Mouse (Mus musculus) yolk sac, embryonic 10.5 days (tissue): Measurements from ENCODE around the gene Wdr45b.
"Not testable (repeated sequence)": the region's sequence is repeated elsewhere in the genome, so short reads cannot be mapped to it uniquely, and the experiment has no call there.

Experiments used
- DNase-seq: peaks from one replicate; pipeline ENCODE4 v3.0.0-alpha.2; 2017; ENCODE audit warnings: low spot score

Gene Wdr45b

DNA sequence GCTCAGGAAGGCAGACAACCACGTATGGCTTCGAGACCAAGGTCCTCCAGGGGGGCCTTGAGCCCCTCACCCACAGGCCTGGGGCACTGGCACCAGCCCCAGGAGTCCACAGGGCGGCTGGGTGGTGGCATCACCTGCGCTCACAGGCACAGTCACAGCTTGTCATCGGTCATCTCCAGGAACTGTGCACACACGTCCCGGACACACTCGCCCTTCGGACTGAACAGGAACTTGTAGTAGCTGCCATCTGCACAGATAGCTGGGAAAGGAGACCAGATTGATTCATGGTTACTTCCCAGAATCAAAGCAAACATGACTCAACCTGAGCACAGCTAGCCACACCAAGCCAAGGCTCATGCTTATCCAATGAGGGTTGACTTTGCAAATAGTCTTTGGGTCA lies 26.0 kb downstream of the Wdr45b start:
- no peak for DNase-seq

GRCm38 (mm10) chr11:121326681-121327080 lies 27.6 kb downstream of the Wdr45b start:
- no peak for DNase-seq

DNA sequence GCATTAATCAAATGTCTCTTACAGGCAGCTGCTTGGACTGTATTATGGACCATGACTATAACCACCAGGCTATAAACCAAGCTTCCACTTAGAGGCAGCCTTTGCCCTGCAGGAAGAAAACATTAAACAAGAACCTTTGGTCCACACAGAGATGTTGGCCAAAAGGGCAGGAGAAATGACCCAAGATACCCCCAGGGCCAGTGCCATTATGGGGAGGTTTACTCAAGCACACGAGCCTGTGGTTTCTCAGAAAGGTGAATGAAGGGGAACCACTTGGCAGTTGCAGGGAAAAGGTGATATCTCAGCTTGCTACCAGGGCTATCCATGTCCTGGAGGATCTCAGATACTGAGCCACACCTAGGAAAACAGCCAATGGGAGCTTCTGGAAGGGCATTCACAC lies 28.2 kb downstream of the Wdr45b start:
- DNase-seq: no peak

GRCm38 (mm10) chr11:121307712-121308111 lies 46.5 kb downstream of the Wdr45b start:
- DNase-seq: not testable (repeated sequence)

- no peak for DNase-seq
These were observed 47.6 kb downstream of the Wdr45b start for GRCm38 (mm10) chr11:121306608-121307007.

DNA sequence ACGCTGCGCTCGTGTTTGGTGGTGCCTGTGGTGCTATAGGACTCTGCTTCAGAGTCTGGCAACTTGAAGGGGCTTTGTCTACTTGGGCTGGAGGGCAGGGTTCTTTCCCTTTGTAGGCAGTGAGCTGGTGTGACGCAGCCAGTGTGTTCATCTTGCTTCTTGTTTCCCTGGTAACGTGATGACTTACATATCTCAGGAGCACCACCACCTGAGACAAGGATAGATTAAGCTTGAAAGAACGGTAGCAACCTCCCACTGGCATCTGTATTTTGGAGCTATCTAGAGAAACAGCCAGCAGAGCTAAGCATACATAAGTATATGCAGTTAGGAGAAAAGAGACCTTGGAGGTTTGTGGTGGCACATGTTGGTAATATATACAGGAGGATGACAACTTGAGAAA lies 48.9 kb downstream of the Wdr45b start:
- no peak for DNase-seq

DNA sequence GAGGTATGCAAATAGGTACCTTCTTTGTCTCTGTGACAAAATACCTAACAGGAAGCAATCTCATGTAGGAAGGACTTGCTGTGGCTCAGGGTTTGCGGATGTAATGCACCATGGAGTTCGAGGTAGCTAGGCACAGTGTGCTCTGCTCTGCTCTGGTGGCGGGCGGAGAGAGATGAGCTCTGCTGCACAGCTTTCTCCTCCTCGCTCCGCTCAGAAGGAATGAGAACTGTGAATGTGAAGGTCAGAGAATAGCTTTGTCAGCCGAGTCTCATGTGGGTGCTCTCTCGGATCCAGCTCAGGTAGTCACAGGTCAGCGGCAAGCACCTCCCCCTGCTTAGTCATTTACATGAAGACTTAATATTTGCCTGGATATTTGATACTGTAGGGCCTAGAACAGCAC lies 54.0 kb downstream of the Wdr45b start:
- DNase-seq: no peak

DNA sequence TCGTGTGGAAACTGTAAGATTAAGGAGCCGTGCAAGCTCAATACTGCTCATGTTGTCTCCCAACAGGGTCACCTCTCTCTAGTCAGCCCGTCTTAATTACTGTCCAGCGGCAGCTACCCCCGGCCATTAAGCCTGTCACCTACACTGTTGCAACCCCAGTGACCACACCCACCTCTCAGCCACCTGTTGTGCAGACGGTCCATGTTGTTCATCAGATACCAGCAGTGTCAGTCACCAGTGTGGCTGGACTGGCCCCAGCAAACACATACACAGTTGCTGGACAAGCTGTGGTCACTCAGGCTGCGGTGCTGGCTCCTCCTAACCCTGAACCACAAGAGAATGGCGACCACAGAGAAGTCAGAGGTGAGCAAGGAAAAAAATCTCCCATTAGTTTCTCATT lies 55.8 kb downstream of the Wdr45b start:
- DNase-seq: no peak

- DNase-seq: no peak
These were observed 59.5 kb downstream of the Wdr45b start for GRCm38 (mm10) chr11:121294771-121295170.

DNA sequence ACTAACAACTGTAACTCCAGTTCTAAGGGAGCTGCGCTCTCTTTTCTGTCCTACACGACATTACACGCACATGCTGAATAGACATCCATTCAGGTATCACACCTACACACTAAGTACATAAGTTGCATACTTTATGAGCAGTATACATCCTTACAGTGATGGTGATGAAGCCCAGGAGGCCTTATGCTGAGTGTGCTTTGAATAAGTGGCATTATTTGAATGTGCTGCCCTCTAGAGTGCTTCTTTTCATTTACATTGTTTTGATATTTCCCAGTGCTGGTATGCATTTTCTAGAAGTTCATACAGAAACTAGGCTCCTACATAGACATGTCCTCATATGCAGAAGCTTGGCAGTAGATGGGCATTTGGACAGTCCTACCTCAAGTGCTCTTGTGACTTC lies 64.4 kb downstream of the Wdr45b start:
- no peak for DNase-seq

- DNase-seq: no peak
These were observed 71.3 kb downstream of the Wdr45b start for GRCm38 (mm10) chr11:121282911-121283310.

GRCm38 (mm10) chr11:121278011-121278410 lies 76.2 kb downstream of the Wdr45b start:
- no peak for DNase-seq

DNA sequence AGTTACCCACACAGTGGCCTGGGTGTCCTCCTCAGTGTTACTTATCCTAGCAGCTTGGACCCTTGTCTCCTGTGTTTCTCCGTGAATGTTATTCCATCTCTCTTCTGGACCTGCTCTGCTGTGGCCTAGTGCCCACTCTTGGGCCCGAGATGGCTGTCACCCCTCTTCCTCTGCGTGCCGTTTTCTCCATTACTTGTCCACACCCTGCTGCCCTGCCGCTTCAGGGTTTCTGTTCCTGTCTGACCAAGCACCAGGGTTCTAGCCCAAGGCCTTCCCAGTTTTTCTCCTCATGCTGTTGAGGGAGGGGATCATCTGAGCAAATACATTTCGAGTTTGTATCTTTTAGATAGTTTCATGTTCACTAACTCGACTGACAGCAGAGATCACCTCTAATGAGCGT lies 76.7 kb downstream of the Wdr45b start:
- DNase-seq: no peak
